Mouse (Mus musculus) cerebellum, adult 8-10 months (tissue): ENCODE data around the gene A2ml1.
"Not testable (repeated sequence)": the region's sequence is repeated elsewhere in the genome, so short reads cannot be mapped to it uniquely, and the experiment has no call there.

Experiments
- DNase-seq: peaks from one replicate; pipeline ENCODE4 v3.0.0; 2022

Gene A2ml1

DNA sequence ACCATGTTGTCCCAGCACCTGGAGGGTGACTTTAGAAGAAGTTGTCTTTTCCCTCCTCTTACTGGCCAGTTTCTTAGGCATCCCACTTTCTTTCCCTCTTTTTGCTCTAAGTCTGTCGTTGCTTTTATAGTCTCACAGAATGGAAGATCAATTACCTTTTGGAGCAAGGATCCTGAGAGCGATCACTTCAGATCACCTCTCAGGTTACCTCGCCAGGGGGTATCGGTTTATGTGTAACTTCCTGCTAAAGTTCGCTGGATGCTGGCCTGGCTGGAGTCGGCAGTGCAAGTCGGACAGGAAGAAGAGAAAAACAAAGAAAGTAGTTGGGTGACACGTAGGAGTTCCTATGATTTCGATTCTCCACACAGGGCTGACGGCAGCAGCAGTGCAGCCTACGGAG is at the start of gene A2ml1:
Gene A2ml1 (minus strand): TSS at position 101 of the 400 bp plus-strand sequence.
- DNase-seq = no peak

- DNase-seq = peak; percentile 40
Observed at GRCm38 (mm10) chr6:128629771-128630739, 48.6 kb upstream of the A2ml1 start.

DNA sequence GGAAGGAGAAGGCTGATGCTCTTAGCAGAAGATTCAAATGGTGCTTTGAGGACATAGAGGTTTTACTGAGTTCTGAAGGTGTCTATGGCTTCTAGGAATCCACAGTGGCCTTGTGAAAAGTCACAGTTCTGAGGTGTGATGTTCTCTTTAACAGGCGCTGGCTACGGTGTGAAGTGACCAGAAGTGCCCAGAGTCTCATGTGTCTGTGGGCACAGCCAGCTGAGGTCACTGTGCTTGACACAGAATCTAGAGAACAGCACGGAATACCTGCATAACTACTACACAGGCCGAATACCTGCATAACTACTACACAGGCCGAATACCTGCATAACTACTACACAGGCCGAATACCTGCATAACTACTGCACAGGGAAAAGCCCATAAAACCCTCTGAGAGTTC is 43.8 kb upstream of the A2ml1 start:
- DNase-seq = not testable (repeated sequence)

DNA sequence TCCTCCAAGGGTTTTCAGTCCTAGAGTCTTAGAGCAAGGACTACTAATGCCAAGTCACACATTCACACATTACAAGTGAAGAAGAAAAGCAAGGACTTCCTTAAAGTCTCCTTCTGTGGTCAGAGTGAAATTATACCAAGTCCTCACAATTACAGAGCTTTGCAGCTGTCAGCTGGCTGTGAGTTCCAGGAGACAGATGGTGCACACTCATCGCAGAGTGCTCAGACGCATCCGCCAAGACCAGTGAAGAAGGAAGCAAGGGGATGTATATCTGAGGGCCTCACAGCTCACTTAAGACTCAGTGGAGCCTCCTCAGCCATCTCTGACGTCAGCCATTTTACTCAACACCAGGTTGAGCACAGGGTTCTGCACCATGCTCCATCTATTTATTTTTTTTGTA is 43.0 kb upstream of the A2ml1 start:
- no peak for DNase-seq

DNA sequence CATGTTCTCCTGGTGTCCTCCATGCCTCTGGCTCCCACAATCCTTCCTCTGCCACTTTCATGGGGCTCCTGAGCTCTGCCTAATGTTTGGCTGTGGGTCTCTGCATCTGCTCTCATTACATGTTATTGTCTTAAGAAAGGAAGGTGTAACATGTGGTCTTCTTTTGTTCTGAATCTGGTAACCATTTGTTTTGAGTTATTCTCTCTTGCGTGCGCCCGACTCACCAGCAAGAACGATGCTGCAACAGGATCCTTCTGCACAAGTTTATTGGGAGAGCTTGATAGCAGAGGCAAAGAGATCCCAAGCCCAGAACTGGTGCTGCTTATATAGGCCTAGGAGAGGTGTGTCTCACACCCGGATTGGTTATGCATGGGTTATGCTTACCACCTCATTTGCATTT is 42.0 kb upstream of the A2ml1 start, which contains the start of gene Klrb1a:
Gene Klrb1a (minus strand): TSS at position 101 of the 400 bp plus-strand sequence.
- DNase-seq = not testable (repeated sequence)

DNA sequence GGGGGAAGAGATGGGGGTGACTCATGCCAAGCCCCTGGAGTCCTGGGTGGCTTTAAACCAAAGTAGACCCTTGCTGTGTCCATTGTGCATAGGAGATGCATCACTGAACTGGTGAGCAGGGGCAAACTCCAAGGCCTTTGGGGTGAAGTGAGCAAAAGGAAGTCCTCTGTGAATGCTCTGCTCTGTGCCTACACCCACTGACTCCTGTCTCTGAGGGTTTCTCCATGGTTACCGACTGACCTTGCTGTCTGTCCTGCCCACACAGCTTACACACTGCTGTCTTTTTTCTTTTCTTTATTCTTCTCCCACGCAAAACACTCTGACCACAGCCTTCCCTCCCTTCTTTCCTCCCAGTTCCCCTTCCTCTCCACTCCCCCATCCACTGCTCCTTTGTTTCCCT is 41.3 kb upstream of the A2ml1 start:
- no peak for DNase-seq

- DNase-seq = no peak
Observed at GRCm38 (mm10) chr6:128606350-128606749, 24.9 kb upstream of the A2ml1 start.

- DNase-seq = peak; percentile 3
Observed at GRCm38 (mm10) chr6:128604512-128604911, 23.1 kb upstream of the A2ml1 start.

GRCm38 (mm10) chr6:128602463-128603201 is 21.2 kb upstream of the A2ml1 start:
- DNase-seq = no peak

DNA sequence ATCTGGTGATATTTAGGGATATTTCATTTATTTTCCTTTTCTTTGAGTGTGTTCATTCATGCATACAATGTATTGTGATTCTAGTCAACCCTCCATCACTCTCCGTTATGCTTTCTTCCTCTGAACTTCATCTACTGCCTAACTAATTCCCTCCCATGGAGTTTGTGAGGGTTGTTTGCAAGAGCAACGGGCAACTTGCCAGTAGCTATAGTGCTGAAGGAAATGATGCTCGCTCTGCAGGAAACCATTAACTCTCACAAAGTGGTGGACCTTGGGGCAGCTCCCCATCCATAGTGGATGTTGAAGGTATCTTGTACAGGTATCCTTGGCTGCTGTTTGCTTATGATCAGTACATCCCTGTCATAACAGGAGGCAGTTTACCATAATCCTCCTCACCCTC is 20.6 kb upstream of the A2ml1 start:
- no peak for DNase-seq

DNA sequence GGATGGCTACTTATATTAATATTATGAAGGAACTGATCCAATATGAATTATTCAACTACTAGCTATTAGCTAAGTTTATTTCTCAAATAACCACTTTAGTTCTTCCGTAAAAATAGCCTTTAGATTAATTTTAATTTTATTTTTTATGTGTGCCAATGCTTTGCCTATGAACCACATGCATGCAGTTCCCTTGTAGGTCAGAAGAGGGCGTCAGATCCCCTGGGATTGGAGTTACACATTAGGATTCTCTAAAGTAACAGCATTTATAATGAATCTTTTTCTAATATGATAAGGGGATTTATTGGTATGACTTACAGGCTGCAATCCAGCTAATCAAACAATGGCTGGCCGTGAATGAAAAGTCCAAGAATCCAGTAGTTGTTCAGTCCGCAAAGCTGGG is 18.1 kb upstream of the A2ml1 start:
- DNase-seq = no peak

DNA sequence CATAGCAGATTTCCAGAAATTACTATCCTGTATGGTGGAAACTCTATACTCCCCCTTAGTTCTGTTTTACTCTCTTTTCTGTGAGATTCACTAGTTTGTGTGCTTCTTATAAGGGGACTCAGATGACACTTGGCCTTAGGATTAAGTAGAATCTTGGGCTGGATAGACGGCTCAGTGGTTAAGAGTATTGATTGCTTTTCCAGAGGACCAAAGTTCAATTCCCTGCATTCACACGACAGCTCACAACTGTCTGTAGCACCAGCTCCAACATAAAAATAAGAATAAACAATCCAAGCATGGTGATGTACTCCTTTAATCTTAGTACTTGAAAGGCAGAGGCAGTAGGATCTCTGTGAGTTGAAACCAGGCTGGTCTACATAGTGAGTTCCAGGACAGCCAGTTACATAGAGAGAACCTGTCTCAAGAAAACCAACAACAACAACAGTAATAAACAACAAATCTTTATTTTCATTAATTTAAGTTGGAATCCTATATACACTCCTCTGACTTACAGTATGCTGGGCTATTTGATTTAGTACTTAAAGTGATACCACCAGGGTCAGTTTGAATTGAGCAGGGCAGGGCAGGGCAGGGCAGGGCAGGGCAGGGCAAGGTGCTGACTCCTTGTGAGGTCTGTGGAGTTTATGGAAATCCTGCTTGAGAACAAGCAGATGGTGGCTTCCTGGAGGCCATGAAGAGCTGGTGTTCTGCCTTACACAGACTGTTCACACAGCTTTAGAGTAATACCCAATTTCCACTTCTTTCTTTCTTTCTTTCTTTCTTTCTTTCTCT is 17.0 kb upstream of the A2ml1 start:
- no peak for DNase-seq

GRCm38 (mm10) chr6:128597121-128597522 is 15.7 kb upstream of the A2ml1 start:
- DNase-seq = peak; percentile 21

- DNase-seq = no peak
Observed at GRCm38 (mm10) chr6:128594651-128595050, 13.2 kb upstream of the A2ml1 start.

DNA sequence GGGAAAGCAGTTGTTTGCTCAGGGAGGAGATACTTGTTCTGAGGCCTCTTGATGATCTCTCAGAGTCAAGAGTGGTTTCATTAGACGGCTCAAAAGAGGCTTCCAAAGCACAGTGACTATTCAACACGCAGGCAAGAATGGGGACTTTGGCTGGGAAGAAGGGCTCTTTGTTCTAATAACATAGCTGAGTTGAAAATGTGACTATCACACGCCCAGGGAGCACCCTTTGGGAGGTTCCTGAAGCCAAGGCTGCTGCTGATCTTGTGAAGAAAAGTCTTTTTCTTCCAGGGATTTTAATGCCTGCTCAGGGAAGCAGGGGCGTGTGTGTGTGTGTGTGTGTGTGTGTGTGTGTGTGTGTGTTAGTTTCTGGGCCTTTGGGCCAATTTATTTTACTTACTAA is 8.0 kb upstream of the A2ml1 start:
- DNase-seq = no peak

DNA sequence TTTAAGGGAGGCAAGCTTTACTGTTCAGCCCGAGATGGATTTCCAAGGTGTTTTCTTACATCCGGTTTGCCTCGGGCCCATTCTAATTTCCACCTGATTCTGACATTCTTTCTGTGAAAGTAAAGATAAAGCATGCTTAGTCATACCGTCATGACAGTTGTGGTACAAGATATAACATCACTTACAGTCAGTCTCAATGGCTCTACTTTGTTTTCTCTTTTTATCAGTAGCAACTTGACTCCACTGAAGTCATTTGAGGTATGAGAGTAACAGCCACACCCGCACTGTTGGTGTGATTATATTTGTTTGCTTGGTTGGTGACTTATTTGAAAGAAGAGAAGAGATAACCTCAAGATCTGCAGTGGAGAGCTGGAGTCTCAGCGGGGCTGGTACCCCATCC is 6.2 kb upstream of the A2ml1 start:
- DNase-seq = no peak

DNA sequence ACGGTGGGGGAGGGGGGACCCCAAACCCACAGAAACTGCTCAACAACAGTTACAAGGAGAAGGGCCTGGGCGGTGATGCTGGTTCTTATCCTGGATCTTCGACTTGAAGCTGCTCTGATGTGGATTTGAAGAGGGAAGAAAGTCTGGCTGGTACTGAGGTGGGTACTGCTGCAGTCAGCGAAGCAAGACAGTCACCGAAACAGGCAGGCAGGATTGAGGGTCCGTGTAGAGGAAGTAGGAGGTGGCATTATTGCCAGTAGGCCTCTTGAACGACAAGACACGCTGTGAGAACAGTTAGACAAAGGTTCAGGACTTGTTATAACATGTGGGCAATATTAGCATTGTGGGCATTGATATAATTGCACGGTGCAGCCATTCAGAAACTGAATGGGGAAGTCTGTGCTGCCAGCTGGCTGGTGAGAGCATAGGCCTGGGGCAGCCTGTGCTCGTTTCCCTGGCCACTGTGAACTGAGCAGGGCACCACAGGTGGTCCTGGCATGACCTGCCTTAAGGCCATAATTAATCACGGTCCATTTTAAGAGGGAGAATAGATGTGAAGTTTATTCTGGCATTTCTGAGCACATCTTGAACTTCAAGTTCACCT is 4.3 kb upstream of the A2ml1 start:
- DNase-seq = no peak

DNA sequence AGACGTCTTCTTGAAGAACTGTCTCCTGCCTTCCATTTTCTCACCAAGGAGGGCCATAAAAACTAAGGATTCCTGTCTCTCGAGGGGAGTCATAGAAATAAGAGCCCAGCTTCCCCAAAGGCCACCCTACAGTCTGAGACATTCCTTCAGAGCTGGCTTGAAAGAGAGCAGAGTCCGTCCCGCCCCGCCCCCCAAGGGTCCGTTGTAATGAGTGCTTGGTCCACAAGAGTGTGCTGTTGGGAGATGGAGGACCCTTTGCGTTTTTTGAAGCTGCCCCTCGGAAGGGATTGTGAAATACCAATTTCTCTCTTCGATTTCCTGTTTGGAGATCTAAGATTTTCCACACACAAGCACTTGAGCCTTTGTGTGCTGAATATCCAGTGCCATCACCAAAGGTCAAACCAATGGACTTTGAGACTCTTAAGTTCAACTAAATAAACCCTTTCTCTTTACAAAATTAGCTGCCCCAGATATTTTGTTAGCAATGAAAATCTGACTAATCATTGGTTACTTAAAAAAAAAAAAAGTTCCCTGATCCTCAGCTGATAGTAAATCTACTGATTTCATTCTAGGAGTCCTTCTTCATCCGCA is 2.8 kb upstream of the A2ml1 start:
- DNase-seq = no peak

GRCm38 (mm10) chr6:128577301-128577700 is 4.1 kb downstream of the A2ml1 start:
- DNase-seq = no peak

- DNase-seq = no peak
Observed at GRCm38 (mm10) chr6:128566589-128566988, 14.8 kb downstream of the A2ml1 start.

DNA sequence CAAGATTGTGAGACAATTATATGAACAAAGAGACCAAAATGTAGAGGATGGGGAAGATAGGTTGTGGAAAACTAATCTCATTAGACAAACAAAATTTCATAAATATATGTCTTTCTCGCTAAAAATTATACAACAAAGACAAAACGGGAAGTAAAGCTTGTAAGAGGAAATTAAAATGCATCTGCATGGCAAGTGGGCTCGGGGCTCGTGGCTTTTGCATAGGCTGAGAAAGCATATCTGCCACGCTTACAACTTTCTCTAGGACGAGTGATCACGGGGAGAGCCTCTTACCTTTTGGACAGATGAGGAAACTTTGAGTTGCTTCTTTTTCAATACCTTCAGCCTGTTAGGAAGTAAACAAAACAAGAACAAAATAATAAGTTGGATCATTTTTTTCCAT is 27.4 kb downstream of the A2ml1 start:
- no peak for DNase-seq
